Mouse (Mus musculus) megakaryocyte, embryonic 14.5 days (primary cell): ENCODE results near the gene Hist2h3b. TPM values are rescaled to one million over a fixed set of nuclear protein-coding genes. Genes with fewer than 3 reads are reported as not detected.
A peak's percentile ranks its signal among the peaks of the same experiment; 100 is the strongest.

Experiments used
- H3K27me3 ChIP-seq: replicated peaks from 2 replicates; pipeline ENCODE3; 2012; ENCODE audit warnings: inconsistent platforms
- H3K36me3 ChIP-seq: replicated peaks from 2 replicates; pipeline ENCODE3; 2012; ENCODE audit warnings: low read length, inconsistent platforms, mixed read lengths
- H3K4me1 ChIP-seq: 2 replicates; pipeline ENCODE4 v1.6.1; 2012; ENCODE audit warnings: inconsistent platforms
- H3K4me3 ChIP-seq: replicated peaks from 2 replicates; pipeline ENCODE3; 2012; ENCODE audit warnings: moderate library complexity, mild to moderate bottlenecking, inconsistent platforms
- H3K9me3 ChIP-seq: 2 replicates; pipeline ENCODE4 v1.6.1; 2012; ENCODE audit warnings: inconsistent platforms
- FLI1 ChIP-seq: IDR thresholded peaks from 2 replicates; pipeline ENCODE4 v1.6.1; 2012; ENCODE audit warnings: low read length, inconsistent platforms, mixed read lengths
- GATA1 ChIP-seq: IDR thresholded peaks from 3 replicates; pipeline ENCODE4 v1.6.1; 2012; ENCODE audit warnings: mixed read lengths, low read length, inconsistent platforms, borderline replicate concordance
- polyA plus RNA-seq: library from polyadenylated mRNA; stranded (reverse); fragments of >175 nt; gene quantifications from 2 replicates; pipeline ENCODE4 v1.2.3, GENCODE M21; 2012; ENCODE audit warnings: low replicate concordance; ENCODE audit not compliant: insufficient read depth

Gene Hist2h3b
- polyA plus RNA-seq, 1 experiment, result 84.7 TPM

DNA sequence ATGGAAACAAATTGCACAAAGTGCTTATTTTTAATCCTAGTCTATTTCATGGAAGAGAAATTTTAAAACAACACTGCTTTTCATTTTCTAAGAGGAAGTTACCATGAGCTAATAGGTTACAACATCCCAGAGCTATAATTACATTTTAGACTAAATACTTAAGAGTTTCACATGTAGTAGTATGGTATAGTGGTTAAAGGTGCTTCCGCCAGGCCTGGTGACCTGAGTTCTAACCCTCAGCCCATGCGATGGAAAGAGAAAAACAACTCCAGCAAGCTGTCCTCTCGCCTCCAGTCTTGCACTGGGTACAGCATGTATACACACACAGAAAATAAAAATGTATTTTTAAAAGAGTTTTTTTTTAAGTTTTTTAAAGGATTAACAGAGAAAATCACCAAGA lies 16.7 kb upstream of the Hist2h3b start:
- peaks cover 39% of the 10 kb centered on the region for H3K4me1 ChIP-seq
- H3K4me3 ChIP-seq, result no peak overlapping the region
- TF ChIP-seq FLI1, result no peak
- TF ChIP-seq GATA1, result no peak
- no peaks in the 10 kb centered on the region for H3K36me3 ChIP-seq
- no peaks in the 10 kb centered on the region for H3K9me3 ChIP-seq
- no peaks in the 10 kb centered on the region for H3K27me3 ChIP-seq

DNA sequence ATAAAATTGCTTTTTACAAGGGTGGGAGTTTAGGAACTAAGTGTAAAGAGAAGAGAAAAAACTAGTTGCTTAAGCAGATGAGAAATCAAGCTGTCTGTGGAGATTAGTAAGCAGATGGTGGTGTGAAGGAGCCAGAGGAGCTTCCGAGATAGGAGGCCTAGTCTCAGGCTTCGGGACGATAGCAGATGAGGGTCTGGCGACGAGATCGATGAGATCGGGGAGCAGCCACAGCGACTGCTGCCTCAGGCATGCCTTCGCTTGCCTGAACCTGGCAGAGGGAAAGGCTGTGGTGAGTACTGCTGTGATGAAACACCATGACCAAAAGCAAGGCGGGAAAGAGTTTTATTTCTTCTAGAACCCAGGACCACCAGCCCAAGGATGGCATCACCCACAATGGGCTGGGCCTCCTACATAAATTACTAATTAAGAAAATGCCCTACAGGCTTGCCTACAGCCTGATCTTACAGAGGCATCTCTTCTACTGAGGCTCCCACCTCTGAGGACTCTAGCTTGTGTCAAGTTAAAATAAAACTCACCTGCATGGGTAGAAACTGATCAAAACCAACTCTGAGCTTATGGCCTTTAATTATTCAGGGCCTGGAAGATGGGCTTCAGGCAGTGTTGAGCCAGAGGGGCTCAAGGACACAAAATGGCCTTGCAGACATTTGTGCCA lies 13.6 kb upstream of the Hist2h3b start:
- no peak overlapping the region for H3K4me3 ChIP-seq
- H3K4me1 ChIP-seq, result peaks cover 31% of the 10 kb centered on the region

DNA sequence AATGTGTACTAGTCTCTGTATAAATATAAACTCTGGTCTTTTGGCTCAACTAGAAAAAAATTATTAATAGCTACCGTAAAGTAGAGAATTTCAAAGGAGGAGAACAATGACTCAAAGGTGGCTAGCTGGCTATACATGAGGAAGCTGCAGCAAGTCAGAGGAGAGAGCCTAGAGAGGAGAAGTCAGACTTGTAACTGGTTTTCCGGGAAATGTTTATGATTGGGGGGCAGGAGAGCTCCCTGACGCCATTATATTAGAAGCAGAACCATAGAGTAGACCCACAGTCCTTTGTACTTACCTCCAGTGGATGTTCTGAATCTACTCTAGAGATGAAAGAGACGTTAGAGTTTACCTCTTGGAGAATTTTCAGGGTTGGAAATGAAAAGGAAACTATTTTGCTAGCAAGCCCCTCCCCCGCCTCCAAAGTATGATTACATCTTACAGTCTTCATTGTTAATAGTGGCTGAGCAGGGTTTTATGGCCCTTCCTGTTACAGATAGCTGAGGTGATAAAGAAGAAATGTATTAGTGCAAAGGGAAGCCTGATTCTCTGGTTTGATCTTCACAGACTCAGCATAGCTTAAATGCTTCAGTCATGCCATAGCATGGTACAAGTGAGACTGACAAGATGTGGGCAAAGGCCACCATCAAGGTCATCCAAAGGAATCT lies 12.4 kb upstream of the Hist2h3b start:
- H3K9me3 ChIP-seq, result peaks cover 4% of the 10 kb centered on the region; the same call in 1 of the 2 replicates
- TF ChIP-seq FLI1, result no peak
- TF ChIP-seq GATA1, result no peak
- no peaks in the 10 kb centered on the region for H3K27me3 ChIP-seq
- no peak overlapping the region for H3K4me3 ChIP-seq
- H3K36me3 ChIP-seq, result no peaks in the 10 kb centered on the region
- H3K4me1 ChIP-seq, result peaks cover 29% of the 10 kb centered on the region

More for the DNA sequence above, 13.6 kb upstream of the Hist2h3b start:
- Histone ChIP-seq H3K27me3 (no peaks in the 10 kb centered on the region), H3K9me3 (no peaks in the 10 kb centered on the region), H3K36me3 (no peaks in the 10 kb centered on the region)
- TF ChIP-seq FLI1, result no peak
- TF ChIP-seq GATA1, result no peak

- H3K4me3 ChIP-seq, result no peak overlapping the region
- TF ChIP-seq FLI1 (no peak), GATA1 (no peak)
- no peaks in the 10 kb centered on the region for H3K36me3 ChIP-seq
- peaks cover 34% of the 10 kb centered on the region for H3K4me1 ChIP-seq
- peaks cover 4% of the 10 kb centered on the region; the same call in 1 of the 2 replicates for H3K9me3 ChIP-seq
- H3K27me3 ChIP-seq, result no peaks in the 10 kb centered on the region
Observed at GRCm38 (mm10) chr3:96257190-96257589, 11.3 kb upstream of the Hist2h3b start.

DNA sequence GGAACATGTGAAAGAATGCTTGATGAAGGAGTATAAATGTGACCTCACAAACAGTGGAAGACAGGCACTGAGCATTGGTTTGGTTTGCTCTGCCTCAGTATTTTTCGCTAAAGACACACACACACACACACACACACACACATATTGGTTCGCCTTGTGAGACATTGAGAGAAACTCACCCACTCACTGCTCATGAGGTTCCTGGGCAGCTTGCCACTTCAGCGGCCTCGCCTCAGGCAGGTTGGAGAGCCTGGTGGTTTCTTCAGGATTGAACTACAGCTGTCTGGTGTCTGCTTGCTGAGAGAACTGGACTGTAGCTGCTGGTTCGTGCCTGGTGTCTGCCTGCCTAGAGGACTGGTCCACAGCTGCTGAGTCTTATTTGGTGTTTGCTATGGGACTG lies 8.2 kb upstream of the Hist2h3b start:
- Histone ChIP-seq H3K9me3 (peaks cover 4% of the 10 kb centered on the region; the same call in 1 of the 2 replicates), H3K4me1 (peaks cover 50% of the 10 kb centered on the region), H3K36me3 (no peaks in the 10 kb centered on the region), H3K4me3 (no peak overlapping the region), H3K27me3 (no peaks in the 10 kb centered on the region)
- TF ChIP-seq GATA1 (no peak), FLI1 (no peak)

GRCm38 (mm10) chr3:96261623-96262022 lies 6.8 kb upstream of the Hist2h3b start:
- Histone ChIP-seq H3K4me1 (peaks cover 53% of the 10 kb centered on the region), H3K27me3 (no peaks in the 10 kb centered on the region), H3K36me3 (no peaks in the 10 kb centered on the region), H3K4me3 (peak overlapping the region; percentile 93), H3K9me3 (peaks cover 4% of the 10 kb centered on the region; the same call in 1 of the 2 replicates)
- TF ChIP-seq FLI1, result no peak
- TF ChIP-seq GATA1, result no peak

- TF ChIP-seq GATA1 (no peak), FLI1 (no peak)
- peak overlapping the region; percentile 93 for H3K4me3 ChIP-seq
- no peaks in the 10 kb centered on the region for H3K27me3 ChIP-seq
- peaks cover 60% of the 10 kb centered on the region for H3K4me1 ChIP-seq
- peaks cover 4% of the 10 kb centered on the region; the same call in 1 of the 2 replicates for H3K9me3 ChIP-seq
- no peaks in the 10 kb centered on the region for H3K36me3 ChIP-seq
Observed at GRCm38 (mm10) chr3:96262216-96262875, 6.1 kb upstream of the Hist2h3b start.

DNA sequence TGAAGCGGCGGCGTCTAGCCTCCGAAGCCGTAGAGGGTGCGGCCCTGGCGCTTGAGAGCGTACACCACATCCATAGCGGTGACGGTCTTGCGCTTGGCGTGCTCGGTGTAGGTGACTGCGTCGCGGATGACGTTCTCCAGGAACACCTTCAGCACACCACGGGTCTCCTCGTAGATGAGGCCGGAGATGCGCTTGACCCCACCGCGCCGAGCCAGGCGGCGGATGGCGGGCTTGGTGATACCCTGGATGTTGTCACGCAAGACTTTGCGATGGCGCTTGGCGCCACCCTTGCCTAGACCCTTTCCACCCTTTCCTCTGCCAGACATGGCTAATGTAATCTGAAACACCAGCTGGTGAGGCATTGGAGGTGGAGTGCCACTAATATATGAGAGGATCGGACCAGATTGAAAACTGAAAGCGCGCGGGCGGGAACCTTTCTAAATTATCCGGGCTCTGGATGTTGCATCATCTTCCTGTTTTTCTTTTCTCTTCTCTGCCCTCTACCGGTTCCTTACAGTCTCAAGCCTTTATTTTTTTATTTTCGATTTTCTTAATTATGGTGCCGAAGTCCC lies 5.4 kb upstream of the Hist2h3b start, which contains the start of gene Hist2h4:
TSS of gene Hist2h4 (minus strand) at position 333 of the 572 bp plus-strand sequence.
- TF ChIP-seq FLI1 (peak; percentile 53; the same call in 1 of the 2 replicates), GATA1 (no peak)
- Histone ChIP-seq H3K4me3 (peak within 1 kb of the TSS; percentile 93), H3K4me1 (peaks cover 66% of the 10 kb centered on the region), H3K36me3 (no peaks in the 10 kb centered on the region), H3K9me3 (peaks cover 4% of the 10 kb centered on the region; the same call in 1 of the 2 replicates), H3K27me3 (no peaks in the 10 kb centered on the region)

DNA sequence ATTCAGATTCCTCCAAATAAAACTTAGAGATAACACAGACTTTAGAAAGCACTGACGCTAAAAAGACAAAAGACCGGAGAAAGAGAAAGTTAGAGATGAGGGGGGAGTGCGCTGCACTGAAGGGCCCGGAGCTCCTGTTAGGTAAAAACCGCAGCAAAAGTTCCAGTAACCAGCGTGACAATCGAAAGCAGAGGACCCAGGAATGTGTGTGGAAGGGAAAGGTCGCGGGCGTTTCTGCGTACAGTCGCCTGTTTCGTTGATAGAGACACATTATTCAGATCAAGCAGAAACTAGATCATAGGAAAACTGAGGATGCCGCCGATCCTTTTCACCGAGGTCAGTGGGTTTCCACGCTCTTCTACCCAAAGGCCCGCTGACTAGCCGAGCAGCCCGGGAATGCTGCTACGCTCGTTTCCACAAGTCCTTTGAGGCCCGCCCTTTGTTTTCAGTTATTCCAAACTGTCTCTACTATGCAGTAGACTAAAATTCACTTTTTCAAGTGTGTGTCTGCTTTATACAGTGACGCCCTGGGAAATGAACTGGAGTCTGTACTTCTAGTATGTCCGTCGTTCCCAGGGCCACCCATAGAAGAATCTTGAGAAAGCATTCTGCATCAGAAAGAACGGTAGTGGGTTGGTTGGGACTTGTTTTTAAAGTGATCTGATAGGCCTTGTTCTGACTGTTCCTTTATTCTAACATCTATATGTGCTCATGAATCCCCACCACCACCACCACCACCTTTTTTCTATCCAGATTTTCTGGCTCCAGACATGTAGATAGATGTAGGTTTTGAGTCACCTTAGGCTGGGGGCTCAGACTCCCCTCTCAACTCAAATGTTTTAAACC lies 4.7 kb upstream of the Hist2h3b start:
- TF ChIP-seq FLI1, result no peak
- no peak for TF ChIP-seq GATA1
- peaks cover 62% of the 10 kb centered on the region for H3K4me1 ChIP-seq
- no peaks in the 10 kb centered on the region for H3K36me3 ChIP-seq
- H3K27me3 ChIP-seq, result no peaks in the 10 kb centered on the region
- H3K9me3 ChIP-seq, result peaks cover 4% of the 10 kb centered on the region; the same call in 1 of the 2 replicates
- H3K4me3 ChIP-seq, result peak overlapping the region; percentile 93
